Mouse (Mus musculus) effector memory CD4-positive, alpha-beta T cell, adult 5 months (primary cell): ENCODE measurements around the gene P2ry1. TPM values are rescaled to one million over a fixed set of nuclear protein-coding genes. Genes with fewer than 3 reads are reported as not detected.

Experiments
- polyA plus RNA-seq: library from polyadenylated mRNA; unstranded; fragments of 100-300 nt; shearing (Covaris generic); gene quantifications from one replicate; pipeline ENCODE4 v1.2.1, GENCODE M21; 2017

P2ry1 gene
- 0.57 TPM for polyA plus RNA-seq

DNA sequence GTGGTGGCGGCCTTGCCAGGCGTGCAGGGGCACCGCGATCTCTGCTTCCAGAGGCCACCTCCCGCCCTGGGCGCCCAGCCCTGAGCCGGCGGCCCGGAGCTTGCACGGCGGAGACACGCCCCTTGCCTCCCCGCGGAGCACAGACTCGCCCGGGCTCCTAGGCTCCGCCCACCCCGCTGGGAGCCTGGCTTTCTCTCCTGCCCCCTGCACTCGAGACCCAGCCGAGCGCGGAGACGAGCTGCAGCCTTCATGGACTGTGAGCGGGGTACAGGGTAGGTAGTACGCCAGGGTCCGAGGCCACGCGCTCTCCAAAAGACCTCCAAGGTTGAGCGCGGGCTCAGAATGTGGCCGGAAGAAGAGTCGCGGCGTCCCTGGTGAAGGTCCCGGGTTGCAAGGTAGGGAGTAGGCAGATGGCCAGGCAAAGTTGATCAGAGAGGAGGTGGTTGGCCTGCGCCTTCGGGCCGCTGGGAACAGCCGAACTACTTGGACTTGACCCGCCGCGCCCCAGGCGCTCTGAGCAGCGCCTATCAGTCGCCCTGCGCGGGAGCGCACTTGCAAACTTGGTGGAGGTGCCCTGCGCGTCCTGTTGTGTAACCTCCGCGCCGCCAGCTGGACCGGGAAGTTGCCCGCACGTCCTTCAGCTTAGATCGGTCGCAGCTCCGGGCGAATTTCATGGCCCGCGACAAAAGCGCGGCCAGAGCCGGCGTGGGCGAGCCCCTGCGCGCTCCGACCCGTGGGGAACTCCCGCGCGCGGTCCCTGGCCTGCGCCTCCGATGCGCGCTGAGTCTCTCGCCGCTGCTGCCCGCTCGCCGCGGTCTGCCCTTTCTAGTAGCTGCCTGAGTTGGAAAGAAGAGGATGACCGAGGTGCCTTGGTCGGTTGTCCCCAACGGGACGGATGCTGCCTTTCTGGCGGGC, at the start of gene P2ry1:
Gene P2ry1, plus strand, starts transcription at position 209 of the 915 bp plus-strand sequence.

